Mouse (Mus musculus) lung, adult 2 months (tissue): ENCODE measurements around the gene Elavl4. TPM values are rescaled to one million over a fixed set of nuclear protein-coding genes. Genes with fewer than 3 reads are reported as not detected.

Experiments
- DNase-seq: peaks from one replicate; pipeline ENCODE4 v3.0.0; 2022
- H3K4me1 ChIP-seq: fragments of 200-500 bp; 2 replicates; pipeline ENCODE4 v1.6.1; 2011; ENCODE audit warnings: low read length; ENCODE audit not compliant: control insufficient read depth, insufficient read depth
- H3K4me3 ChIP-seq: fragments of 200-500 bp; replicated peaks from 2 replicates; pipeline ENCODE3; 2011; ENCODE audit warnings: low read depth, mild to moderate bottlenecking, control low read depth, low read length; ENCODE audit errors: extremely low read depth
- CTCF ChIP-seq: fragments of 200-500 bp; IDR thresholded peaks from 2 replicates; pipeline ENCODE4 v1.5.1; 2011; ENCODE audit warnings: mild to moderate bottlenecking, low read length, control low read depth; ENCODE audit not compliant: insufficient read depth
- POLR2A ChIP-seq: fragments of 200-500 bp; IDR thresholded peaks from 2 replicates; pipeline ENCODE4 v1.6.1; 2011; ENCODE audit warnings: low read depth, mild to moderate bottlenecking, control low read depth, low read length, borderline replicate concordance; ENCODE audit errors: extremely low read depth
- WGBS: fragments of 180-500 bp; shearing (Covaris S2); methylation state at CpG from one replicate; pipeline ENCODE4 v1.1.7; 2018; 5-methylcytosine and 5-hydroxymethylcytosine counted together
- polyA plus RNA-seq: library from polyadenylated mRNA; depleted of rRNA; stranded (reverse); fragments of >200 nt; gene quantifications from 2 replicates; pipeline ENCODE4 v1.2.3, GENCODE M21; 2012; rRNA removed

Elavl4 gene
- polyA plus RNA-seq, result 0.05 and 0.29 TPM in 2 replicates

- WGBS, result under 1% methylated on average over 75 of the region's 75 CpGs
- peak within 1 kb of the TSS; percentile 6 for H3K4me3 ChIP-seq
- DNase-seq, result peak; percentile 10
- H3K4me1 ChIP-seq, result no peaks in the 10 kb centered on the region
- TF ChIP-seq CTCF, result no peak
- no peak for TF ChIP-seq POLR2A
Observed at GRCm38 (mm10) chr4:110351178-110352000, at the start of gene Elavl4. Gene Elavl4 (minus strand): TSS chr4:110351909.

DNA sequence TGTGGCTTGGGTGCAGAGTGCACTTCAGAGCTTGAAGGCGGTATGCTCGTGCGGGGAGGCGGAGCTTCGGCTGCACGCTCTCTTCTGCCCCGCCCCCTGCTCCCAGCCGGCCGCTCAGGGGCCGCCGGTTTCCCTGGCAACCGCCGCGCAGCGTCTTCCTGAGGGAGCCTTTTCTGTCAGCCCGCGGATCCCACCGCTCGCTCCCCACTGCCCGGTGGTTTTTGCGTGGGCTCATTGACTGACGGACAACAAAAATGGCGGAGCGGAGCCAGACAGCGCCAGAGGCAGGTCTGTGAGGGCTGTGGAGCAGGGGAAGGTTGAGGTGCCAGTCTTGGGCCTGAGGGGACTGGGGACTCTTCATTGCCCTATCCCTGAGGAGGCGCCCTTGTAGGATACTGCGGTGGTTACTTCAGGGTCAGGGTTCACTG lies 45.9 kb upstream of the Elavl4 start, which contains the start of gene Agbl4:
TSS of gene Agbl4 (plus strand) at position 44 of the 428 bp plus-strand sequence.
- peak; percentile 8 for DNase-seq
- peak within 1 kb of the TSS; percentile 43 for H3K4me3 ChIP-seq
- 2% methylated on average over 27 of the region's 27 CpGs for WGBS
- no peak for TF ChIP-seq CTCF
- no peak for TF ChIP-seq POLR2A
- no peaks in the 10 kb centered on the region for H3K4me1 ChIP-seq

- no peak for TF ChIP-seq CTCF
- no peak for TF ChIP-seq POLR2A
- Histone ChIP-seq H3K4me3 (no peak overlapping the region), H3K4me1 (no peaks in the 10 kb centered on the region)
- WGBS, result 81% methylated on average over 5 of the region's 5 CpGs
- no peak for DNase-seq
Observed at GRCm38 (mm10) chr4:110396221-110396620, 44.5 kb upstream of the Elavl4 start.

DNA sequence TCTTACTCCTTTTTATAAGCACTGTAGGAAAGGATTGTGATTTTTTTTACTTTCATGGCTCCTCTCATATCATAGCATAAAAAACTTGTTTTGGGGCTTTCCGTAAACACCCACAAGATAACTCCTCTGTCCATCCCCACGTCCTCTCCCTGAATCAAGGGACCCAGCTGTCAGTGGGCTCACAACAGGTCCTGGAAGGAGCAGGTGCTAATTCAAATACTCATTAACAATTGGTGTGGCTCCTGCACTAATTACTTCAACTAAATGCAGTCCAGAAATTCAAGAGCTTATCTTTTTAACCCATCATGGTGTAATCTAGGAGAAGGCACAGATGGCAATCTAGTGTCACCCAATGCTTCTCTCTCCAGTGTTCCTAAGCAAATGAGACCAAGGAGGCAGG lies 8.9 kb upstream of the Elavl4 start:
- H3K4me3 ChIP-seq, result no peak overlapping the region
- no peaks in the 10 kb centered on the region for H3K4me1 ChIP-seq
- 66% methylated on average over 2 of the region's 2 CpGs for WGBS
- no peak for TF ChIP-seq CTCF
- TF ChIP-seq POLR2A, result no peak
- DNase-seq, result no peak

GRCm38 (mm10) chr4:110352001-110352369 lies 276 bp upstream of the Elavl4 start:
- Histone ChIP-seq H3K4me3 (no peak overlapping the region), H3K4me1 (no peaks in the 10 kb centered on the region)
- TF ChIP-seq CTCF (no peak), POLR2A (no peak)
- WGBS, result 11% methylated on average over 5 of the region's 5 CpGs
- DNase-seq, result no peak

DNA sequence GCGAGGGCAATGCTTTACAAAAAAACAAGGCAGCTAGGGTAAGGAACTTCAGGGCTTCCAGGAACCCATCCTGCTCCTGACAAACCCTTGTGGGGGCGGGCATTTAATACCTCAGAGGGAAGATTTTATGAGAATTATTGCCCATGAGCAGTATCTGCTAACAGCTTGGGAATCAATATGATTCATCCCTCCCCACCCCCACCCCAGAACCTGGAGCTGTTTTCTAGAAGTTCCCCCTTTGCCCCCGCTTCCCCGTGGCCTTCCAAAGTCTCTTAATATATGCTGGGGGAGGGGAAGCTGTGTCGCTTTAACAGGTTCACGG lies 892 bp downstream of the Elavl4 start:
- TF ChIP-seq POLR2A, result no peak
- TF ChIP-seq CTCF, result no peak
- 14% methylated on average over 6 of the region's 6 CpGs for WGBS
- DNase-seq, result no peak
- Histone ChIP-seq H3K4me1 (no peaks in the 10 kb centered on the region), H3K4me3 (no peak overlapping the region)

DNA sequence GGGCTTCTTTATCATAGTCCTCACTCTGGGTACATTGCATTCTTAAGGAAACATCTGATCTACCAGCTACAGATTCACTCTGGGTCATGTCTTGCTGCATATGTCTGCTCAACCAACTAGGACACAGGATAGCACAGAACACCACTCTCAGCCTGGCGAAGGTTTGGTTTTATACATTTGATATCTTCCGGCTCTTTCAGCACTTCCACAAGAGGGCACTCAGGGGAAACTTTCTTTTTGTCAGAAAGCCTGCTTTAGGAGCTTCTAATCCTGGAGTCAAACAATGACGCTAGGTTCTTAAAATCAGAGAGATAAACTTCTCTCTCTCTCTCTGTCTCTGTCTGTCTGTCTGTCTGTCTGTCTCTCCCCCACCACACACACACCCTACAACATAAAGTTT lies 27.8 kb downstream of the Elavl4 start:
- Histone ChIP-seq H3K4me1 (no peaks in the 10 kb centered on the region), H3K4me3 (no peak overlapping the region)
- WGBS, result 56% methylated on average over 3 of the region's 3 CpGs
- TF ChIP-seq POLR2A (no peak), CTCF (no peak)
- DNase-seq, result no peak

DNA sequence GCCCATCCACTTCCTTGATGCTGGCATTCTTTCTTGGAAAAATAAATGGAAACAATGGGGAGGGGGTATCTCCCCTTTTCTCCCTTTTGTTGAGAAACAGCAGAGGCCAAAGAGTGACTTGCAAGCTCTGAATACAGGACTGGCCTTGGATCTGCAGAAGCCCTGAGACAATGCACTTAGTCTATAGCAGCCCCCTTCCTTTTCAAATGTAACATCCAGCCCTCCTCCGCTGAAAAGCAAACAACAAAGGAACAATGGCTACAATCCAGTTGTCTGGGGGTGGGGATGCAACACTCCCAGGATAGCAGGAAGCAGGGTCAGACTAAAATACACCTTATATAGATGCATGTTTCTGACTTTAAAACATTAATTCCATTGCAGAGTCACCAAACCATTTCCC lies 39.6 kb downstream of the Elavl4 start:
- WGBS, result 30% methylated on average over 1 of the region's 1 CpGs
- no peak for DNase-seq
- Histone ChIP-seq H3K4me1 (no peaks in the 10 kb centered on the region), H3K4me3 (no peak overlapping the region)
- no peak for TF ChIP-seq CTCF
- no peak for TF ChIP-seq POLR2A

GRCm38 (mm10) chr4:110306972-110307371 lies 44.7 kb downstream of the Elavl4 start:
- TF ChIP-seq CTCF, result no peak
- TF ChIP-seq POLR2A, result no peak
- H3K4me1 ChIP-seq, result no peaks in the 10 kb centered on the region
- 62% methylated on average over 5 of the region's 5 CpGs for WGBS

GRCm38 (mm10) chr4:110306559-110306958 lies 45.1 kb downstream of the Elavl4 start:
- no peak for DNase-seq
- H3K4me3 ChIP-seq, result no peak overlapping the region
- TF ChIP-seq CTCF (no peak), POLR2A (no peak)
- H3K4me1 ChIP-seq, result no peaks in the 10 kb centered on the region
- 78% methylated on average over 11 of the region's 11 CpGs for WGBS

More at GRCm38 (mm10) chr4:110306972-110307371, 44.7 kb downstream of the Elavl4 start:
- H3K4me3 ChIP-seq, result no peak overlapping the region
- DNase-seq, result no peak
